Mouse (Mus musculus) lung, adult 2 months (tissue): ENCODE measurements at regions not wholly inside any gene's neighbourhood (a gene's known extent, or its start where the extent isn't known, plus 50 kb on each side); places are given as distances from the start of the nearest gene placed in this dataset.

Experiments used
- CTCF ChIP-seq: fragments of 200-500 bp; IDR thresholded peaks from 2 replicates; pipeline ENCODE4 v1.5.1; 2011; ENCODE audit warnings: mild to moderate bottlenecking, low read length, control low read depth; ENCODE audit not compliant: insufficient read depth
- POLR2A ChIP-seq: fragments of 200-500 bp; IDR thresholded peaks from 2 replicates; pipeline ENCODE4 v1.6.1; 2011; ENCODE audit warnings: low read depth, mild to moderate bottlenecking, control low read depth, low read length, borderline replicate concordance; ENCODE audit errors: extremely low read depth

GRCm38 (mm10) chr15:56016070-56016469 is 1461.4 kb downstream of the Slc22a22 start:
- TF ChIP-seq CTCF: no peak
- TF ChIP-seq POLR2A: no peak
